Mouse (Mus musculus) forebrain, embryonic 12.5 days (tissue): ENCODE measurements around the gene Galc. TPM values are rescaled to one million over a fixed set of nuclear protein-coding genes. Genes with fewer than 3 reads are reported as not detected.
A peak's percentile ranks its signal among the peaks of the same experiment; 100 is the strongest.

Source experiments
- ATAC-seq: fragments of 200-750 bp; cut with Nextera tagmentation; 2 replicates; pipeline ENCODE4 v1.8.0; 2017; ENCODE audit warnings: moderate TSS enrichment; ENCODE audit not compliant: low FRiP score
- H3K27ac ChIP-seq: fragments of 300-500 bp; sonication (generic); 2 replicates; pipeline ENCODE4 v1.5.1; 2016; ENCODE audit warnings: mild to moderate bottlenecking
- H3K27me3 ChIP-seq: fragments of 300-500 bp; sonication (generic); 2 replicates; pipeline ENCODE4 v1.6.1; 2016; ENCODE audit warnings: mild to moderate bottlenecking
- H3K36me3 ChIP-seq: fragments of 300-500 bp; sonication (generic); replicated peaks from 2 replicates; pipeline ENCODE4 v1.6.1; 2016; ENCODE audit warnings: mild to moderate bottlenecking
- H3K4me1 ChIP-seq: fragments of 300-500 bp; sonication (generic); 2 replicates; pipeline ENCODE4 v1.6.1; 2016
- H3K4me2 ChIP-seq: fragments of 300-500 bp; sonication (generic); 2 replicates; pipeline ENCODE4 v1.6.1; 2016; ENCODE audit warnings: mild to moderate bottlenecking, moderate library complexity
- H3K4me3 ChIP-seq: fragments of 300-500 bp; sonication (generic); replicated peaks from 2 replicates; pipeline ENCODE4 v1.5.1; 2016; ENCODE audit warnings: mild to moderate bottlenecking
- H3K9ac ChIP-seq: fragments of 300-500 bp; sonication (generic); 2 replicates; pipeline ENCODE4 v1.6.1; 2016; ENCODE audit warnings: mild to moderate bottlenecking
- H3K9me3 ChIP-seq: fragments of 300-500 bp; sonication (generic); 2 replicates; pipeline ENCODE4 v1.6.1; 2016
- WGBS: fragments of 180-500 bp; shearing (Covaris S2); methylation state at CpG from one replicate; pipeline ENCODE4 v1.1.7; 2016; 5-methylcytosine and 5-hydroxymethylcytosine counted together
- polyA plus RNA-seq: library from polyadenylated mRNA; unstranded; fragments of >200 nt; fragmentation: Nextera tagmentation; extraction: Ambion mirVana; gene quantifications from 2 replicates; pipeline ENCODE4 v1.2.1, GENCODE M21; 2016

Gene Galc
- polyA plus RNA-seq = 13.7 and 14.2 TPM in 2 replicates

DNA sequence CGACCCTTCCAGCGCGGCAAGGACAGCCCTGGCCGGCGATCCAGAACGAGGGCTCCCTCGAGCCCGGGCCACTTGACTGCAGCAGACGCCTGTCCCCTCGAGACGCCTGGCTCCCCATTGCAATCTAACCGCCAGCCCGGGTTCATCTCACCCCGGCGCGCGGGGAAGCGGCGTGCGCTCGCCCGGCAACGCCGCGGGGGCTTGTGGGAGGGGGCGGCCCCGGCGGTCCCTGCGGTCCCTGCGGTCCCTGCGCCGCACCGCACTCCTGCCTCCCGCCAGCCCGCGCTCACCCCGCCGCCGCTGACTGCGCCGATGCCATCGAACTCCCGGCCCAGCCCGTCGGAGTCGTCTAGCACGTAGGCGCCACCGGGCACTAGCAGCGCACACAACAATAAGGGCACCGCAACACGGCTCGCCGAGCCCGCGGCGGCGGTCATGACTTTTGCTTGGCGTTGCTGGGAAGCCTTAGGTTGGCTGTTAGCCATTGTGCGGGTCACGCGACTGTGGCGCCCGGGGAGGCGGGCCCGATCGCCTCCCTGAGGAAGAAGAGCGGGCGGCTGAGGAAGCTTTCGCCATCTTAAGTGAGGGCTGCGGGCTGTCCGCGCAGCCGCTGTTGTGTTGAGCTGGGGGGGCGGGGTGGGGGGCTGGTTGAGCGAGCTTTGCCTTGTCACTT lies at the start of gene Galc:
Galc (minus strand) TSS at position 615 of the 673 bp plus-strand sequence.
- peak; percentile 95 for ATAC-seq

GRCm38 (mm10) chr12:98307179-98307915 lies 48.1 kb upstream of the Galc start:
- no peak overlapping the region for H3K9ac ChIP-seq
- no peak overlapping the region for H3K4me3 ChIP-seq
- H3K4me2 ChIP-seq = no peak overlapping the region
- H3K4me1 ChIP-seq = peaks cover 6% of the 10 kb centered on the region; the same call in 1 of the 2 replicates
- 88% methylated on average over 7 of the region's 7 CpGs for WGBS
- H3K36me3 ChIP-seq = no peaks in the 10 kb centered on the region
- H3K9me3 ChIP-seq = no peaks in the 10 kb centered on the region
- ATAC-seq = no peak
- H3K27me3 ChIP-seq = no peaks in the 10 kb centered on the region
- H3K27ac ChIP-seq = no peak overlapping the region

More for the DNA sequence above, at the start of gene Galc:
- H3K4me1 ChIP-seq = peaks cover 9% of the 10 kb centered on the region; the same call in 1 of the 2 replicates
- peak within 1 kb of the TSS; percentile 66 for H3K4me2 ChIP-seq
- peak within 1 kb of the TSS; percentile 73 for H3K4me3 ChIP-seq
- peak within 1 kb of the TSS; percentile 85 for H3K9ac ChIP-seq
- H3K36me3 ChIP-seq = no peaks in the 10 kb centered on the region
- peak within 1 kb of the TSS; percentile 96 for H3K27ac ChIP-seq
- H3K27me3 ChIP-seq = no peaks in the 10 kb centered on the region
- no peaks in the 10 kb centered on the region for H3K9me3 ChIP-seq
- WGBS = under 1% methylated on average over 76 of the region's 76 CpGs

DNA sequence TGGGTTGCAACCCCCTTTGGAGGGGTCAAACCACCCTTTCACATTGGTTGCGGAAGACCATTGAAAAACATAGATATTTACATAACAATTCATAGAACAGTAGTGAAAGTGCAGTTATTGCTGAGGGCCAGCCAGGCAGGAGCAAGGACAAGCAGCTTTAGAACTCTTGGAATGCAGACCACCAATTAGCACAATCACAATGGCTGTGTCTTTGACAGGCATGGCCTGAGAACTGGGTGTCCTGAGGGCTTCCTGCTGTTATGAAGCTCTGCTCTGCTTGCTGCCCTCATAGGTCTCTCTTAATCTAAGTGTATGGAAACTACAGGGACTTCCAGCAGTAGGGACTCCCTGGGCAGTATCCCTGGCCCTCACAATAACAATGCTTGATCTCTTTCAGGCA lies 43.8 kb upstream of the Galc start:
- Histone ChIP-seq H3K4me1 (peaks cover 6% of the 10 kb centered on the region; the same call in 1 of the 2 replicates), H3K27me3 (no peaks in the 10 kb centered on the region), H3K9me3 (no peaks in the 10 kb centered on the region), H3K9ac (no peak overlapping the region), H3K4me3 (no peak overlapping the region), H3K36me3 (no peaks in the 10 kb centered on the region), H3K27ac (no peak overlapping the region), H3K4me2 (no peak overlapping the region)
- no peak for ATAC-seq
- 35% methylated on average over 1 of the region's 1 CpGs for WGBS

GRCm38 (mm10) chr12:98301980-98302379 lies 42.7 kb upstream of the Galc start:
- no peaks in the 10 kb centered on the region for H3K27me3 ChIP-seq
- no peaks in the 10 kb centered on the region for H3K36me3 ChIP-seq
- 95% methylated on average over 5 of the region's 5 CpGs for WGBS
- no peak for ATAC-seq
- H3K27ac ChIP-seq = no peak overlapping the region
- H3K9ac ChIP-seq = no peak overlapping the region
- no peaks in the 10 kb centered on the region for H3K9me3 ChIP-seq
- no peak overlapping the region for H3K4me2 ChIP-seq
- H3K4me1 ChIP-seq = peaks cover 6% of the 10 kb centered on the region; the same call in 1 of the 2 replicates
- H3K4me3 ChIP-seq = no peak overlapping the region

- no peak overlapping the region for H3K4me2 ChIP-seq
- 88% methylated on average over 2 of the region's 2 CpGs for WGBS
- no peaks in the 10 kb centered on the region for H3K36me3 ChIP-seq
- ATAC-seq = no peak
- H3K9me3 ChIP-seq = no peaks in the 10 kb centered on the region
- no peaks in the 10 kb centered on the region for H3K27me3 ChIP-seq
- H3K4me1 ChIP-seq = no peaks in the 10 kb centered on the region
- H3K27ac ChIP-seq = no peak overlapping the region
- no peak overlapping the region for H3K9ac ChIP-seq
- H3K4me3 ChIP-seq = no peak overlapping the region
Observed at GRCm38 (mm10) chr12:98294241-98294640, 35.0 kb upstream of the Galc start.

- H3K4me1 ChIP-seq = no peaks in the 10 kb centered on the region
- no peaks in the 10 kb centered on the region for H3K9me3 ChIP-seq
- H3K4me2 ChIP-seq = no peak overlapping the region
Observed at GRCm38 (mm10) chr12:98292278-98292677, 33.0 kb upstream of the Galc start.

GRCm38 (mm10) chr12:98290475-98290874 lies 31.2 kb upstream of the Galc start:
- no peaks in the 10 kb centered on the region for H3K27me3 ChIP-seq
- no peaks in the 10 kb centered on the region for H3K36me3 ChIP-seq
- H3K4me3 ChIP-seq = no peak overlapping the region
- H3K27ac ChIP-seq = no peak overlapping the region
- no peaks in the 10 kb centered on the region for H3K9me3 ChIP-seq
- no peak for ATAC-seq
- no peak overlapping the region for H3K9ac ChIP-seq
- H3K4me2 ChIP-seq = no peak overlapping the region
- 84% methylated on average over 3 of the region's 3 CpGs for WGBS
- no peaks in the 10 kb centered on the region for H3K4me1 ChIP-seq

More at GRCm38 (mm10) chr12:98292278-98292677, 33.0 kb upstream of the Galc start:
- no peaks in the 10 kb centered on the region for H3K36me3 ChIP-seq
- no peak overlapping the region for H3K27ac ChIP-seq
- H3K9ac ChIP-seq = no peak overlapping the region
- ATAC-seq = no peak
- H3K27me3 ChIP-seq = no peaks in the 10 kb centered on the region
- WGBS = 82% methylated on average over 4 of the region's 4 CpGs
- H3K4me3 ChIP-seq = no peak overlapping the region

- no peak overlapping the region for H3K4me2 ChIP-seq
- 81% methylated on average over 3 of the region's 3 CpGs for WGBS
- no peaks in the 10 kb centered on the region for H3K9me3 ChIP-seq
- no peaks in the 10 kb centered on the region for H3K27me3 ChIP-seq
- no peak overlapping the region for H3K9ac ChIP-seq
- H3K4me3 ChIP-seq = no peak overlapping the region
- no peaks in the 10 kb centered on the region for H3K4me1 ChIP-seq
- H3K27ac ChIP-seq = no peak overlapping the region
- no peaks in the 10 kb centered on the region for H3K36me3 ChIP-seq
- ATAC-seq = no peak
Observed at GRCm38 (mm10) chr12:98284477-98284876, 25.2 kb upstream of the Galc start.

GRCm38 (mm10) chr12:98283487-98283860 lies 24.2 kb upstream of the Galc start:
- Histone ChIP-seq H3K27me3 (no peaks in the 10 kb centered on the region), H3K4me1 (no peaks in the 10 kb centered on the region), H3K27ac (no peak overlapping the region), H3K9ac (no peak overlapping the region), H3K4me3 (no peak overlapping the region), H3K4me2 (no peak overlapping the region), H3K36me3 (no peaks in the 10 kb centered on the region), H3K9me3 (no peaks in the 10 kb centered on the region)
- ATAC-seq = no peak
- 86% methylated on average over 3 of the region's 3 CpGs for WGBS

GRCm38 (mm10) chr12:98282776-98283486 lies 23.7 kb upstream of the Galc start:
- H3K4me3 ChIP-seq = no peak overlapping the region
- no peaks in the 10 kb centered on the region for H3K4me1 ChIP-seq
- H3K27ac ChIP-seq = no peak overlapping the region
- ATAC-seq = no peak
- H3K36me3 ChIP-seq = no peaks in the 10 kb centered on the region
- no peak overlapping the region for H3K4me2 ChIP-seq
- H3K9me3 ChIP-seq = no peaks in the 10 kb centered on the region
- 90% methylated on average over 14 of the region's 14 CpGs for WGBS
- no peaks in the 10 kb centered on the region for H3K27me3 ChIP-seq
- no peak overlapping the region for H3K9ac ChIP-seq

DNA sequence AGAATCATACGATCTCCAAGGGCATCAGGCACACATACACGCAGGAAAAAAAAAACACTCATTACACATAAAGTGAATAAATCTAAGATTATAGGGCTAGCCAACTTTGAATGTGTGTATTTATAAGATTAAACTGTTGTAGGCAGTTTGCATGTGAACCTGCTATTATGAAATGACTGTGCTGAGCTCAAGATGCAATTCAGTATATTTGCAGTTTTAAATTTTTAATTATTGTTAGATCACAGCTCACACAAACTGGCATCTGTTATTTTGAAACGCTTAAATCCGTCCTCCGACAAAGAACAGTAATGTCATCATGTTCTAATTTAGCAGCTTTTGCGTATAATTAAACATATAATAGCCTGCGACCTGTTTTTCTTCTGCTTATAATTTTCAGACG lies 21.7 kb upstream of the Galc start:
- no peak for ATAC-seq
- H3K4me2 ChIP-seq = no peak overlapping the region
- no peaks in the 10 kb centered on the region for H3K27me3 ChIP-seq
- WGBS = 79% methylated on average over 8 of the region's 8 CpGs
- no peak overlapping the region for H3K9ac ChIP-seq
- H3K27ac ChIP-seq = no peak overlapping the region
- no peaks in the 10 kb centered on the region for H3K36me3 ChIP-seq
- H3K4me1 ChIP-seq = no peaks in the 10 kb centered on the region
- no peaks in the 10 kb centered on the region for H3K9me3 ChIP-seq
- no peak overlapping the region for H3K4me3 ChIP-seq

GRCm38 (mm10) chr12:98280530-98280929 lies 21.3 kb upstream of the Galc start:
- WGBS = 35% methylated on average over 5 of the region's 5 CpGs
- H3K4me3 ChIP-seq = no peak overlapping the region
- ATAC-seq = peak; percentile 61; the same call in 1 of the 2 replicates
- no peaks in the 10 kb centered on the region for H3K27me3 ChIP-seq
- H3K9ac ChIP-seq = no peak overlapping the region
- H3K36me3 ChIP-seq = no peaks in the 10 kb centered on the region
- H3K9me3 ChIP-seq = no peaks in the 10 kb centered on the region
- no peaks in the 10 kb centered on the region for H3K4me1 ChIP-seq
- no peak overlapping the region for H3K4me2 ChIP-seq
- no peak overlapping the region for H3K27ac ChIP-seq
